Mouse (Mus musculus) kidney, postnatal 25 days (tissue): ENCODE results near the gene Fyb.
"Not testable (repeated sequence)": the region's sequence is repeated elsewhere in the genome, so short reads cannot be mapped to it uniquely, and the experiment has no call there.

Source experiments
- DNase-seq, 2 experiments: peaks; one replicate each; pipeline ENCODE4 v3.0.0; 2021; ENCODE audit warnings: mixed read lengths in 2 of 2

Gene Fyb

GRCm38 (mm10) chr15:6562629-6563028 is 40.0 kb downstream of the Fyb start:
- no peak for DNase-seq

- DNase-seq = peak; percentile 92 to 93
These were observed 42.3 kb downstream of the Fyb start for GRCm38 (mm10) chr15:6564977-6565421.

GRCm38 (mm10) chr15:6565873-6566272 is 43.2 kb downstream of the Fyb start:
- DNase-seq = no peak

- DNase-seq = no peak
These were observed 45.3 kb downstream of the Fyb start for GRCm38 (mm10) chr15:6567993-6568392.

DNA sequence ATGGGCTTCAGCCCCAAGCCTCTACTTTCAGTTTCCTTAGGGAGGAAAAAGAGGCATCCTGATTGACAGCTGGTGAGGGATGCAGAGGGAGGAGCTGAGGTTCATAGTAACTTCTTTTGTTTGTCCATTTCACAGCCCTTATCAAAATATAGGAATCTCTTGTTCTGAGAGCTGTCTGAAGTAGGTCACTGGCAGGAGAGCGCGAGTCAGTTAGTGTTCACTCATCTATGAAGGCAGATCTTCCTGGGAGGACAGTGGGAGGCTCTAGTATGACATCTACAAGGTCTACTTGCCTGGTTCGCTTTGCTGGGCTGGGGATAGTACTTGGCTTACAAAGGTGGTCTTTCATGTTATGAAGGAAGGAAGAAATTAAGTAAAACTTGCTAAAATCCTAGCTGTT is 46.0 kb downstream of the Fyb start:
- DNase-seq = peak in 1 of 2 experiments; percentile 16

- DNase-seq = no peak
These were observed 46.4 kb downstream of the Fyb start for GRCm38 (mm10) chr15:6569074-6569473.

- no peak for DNase-seq
These were observed 47.7 kb downstream of the Fyb start for GRCm38 (mm10) chr15:6570164-6570861.

GRCm38 (mm10) chr15:6570876-6571275 is 48.2 kb downstream of the Fyb start:
- DNase-seq = peak; percentile 53 to 74

DNA sequence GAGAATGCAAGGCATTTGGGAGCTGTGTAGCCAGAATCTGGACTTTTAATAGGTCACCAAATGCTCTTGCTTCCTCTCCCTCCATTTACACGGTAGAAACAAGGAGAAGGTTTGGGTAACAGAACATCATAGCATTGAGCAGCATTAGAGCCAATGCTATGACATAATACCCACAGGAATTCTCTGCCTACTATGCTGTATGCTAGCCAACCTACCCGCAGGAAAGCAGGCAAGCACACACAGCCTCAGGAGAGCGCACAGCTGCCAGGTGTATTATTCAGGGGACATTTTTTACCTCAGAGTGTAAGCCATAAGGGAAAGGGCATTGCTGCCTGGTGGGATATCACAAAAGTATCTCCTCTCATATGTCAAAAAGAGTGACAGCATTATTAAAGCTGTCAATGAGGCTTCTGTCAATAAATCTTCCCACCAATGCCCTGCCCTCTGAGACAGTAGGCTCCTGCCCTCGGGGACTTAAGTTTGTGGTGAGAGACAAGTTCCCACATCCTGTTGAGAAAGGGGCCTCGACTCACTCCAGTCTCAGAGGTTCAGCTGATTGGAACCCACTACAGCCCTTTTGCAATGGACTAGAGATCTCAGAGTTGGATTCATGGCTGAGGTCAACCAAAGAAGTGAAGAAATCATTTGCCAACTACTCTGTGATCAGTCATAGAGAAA is 51.8 kb downstream of the Fyb start:
- no peak for DNase-seq

DNA sequence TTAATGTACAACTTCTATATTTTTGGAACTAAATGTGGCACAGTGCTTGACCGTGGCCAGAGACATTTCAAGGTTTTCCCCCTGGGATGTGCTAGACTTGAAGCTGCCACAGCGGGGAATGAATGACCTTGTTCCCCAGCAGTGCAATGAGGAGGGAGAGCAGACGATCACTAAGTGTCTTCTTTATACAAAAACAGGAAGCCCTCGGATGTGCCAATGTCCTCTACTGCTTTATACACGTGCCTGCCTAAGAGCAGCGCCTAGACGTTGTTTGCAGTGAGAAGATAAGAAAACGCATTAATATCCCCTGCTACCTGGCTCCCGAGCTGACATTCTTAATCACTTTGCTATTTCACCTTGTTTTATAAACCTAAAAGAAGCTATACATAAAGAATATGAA is 55.3 kb downstream of the Fyb start:
- DNase-seq = no peak

GRCm38 (mm10) chr15:6578654-6579053 is 56.0 kb downstream of the Fyb start:
- no peak for DNase-seq

DNA sequence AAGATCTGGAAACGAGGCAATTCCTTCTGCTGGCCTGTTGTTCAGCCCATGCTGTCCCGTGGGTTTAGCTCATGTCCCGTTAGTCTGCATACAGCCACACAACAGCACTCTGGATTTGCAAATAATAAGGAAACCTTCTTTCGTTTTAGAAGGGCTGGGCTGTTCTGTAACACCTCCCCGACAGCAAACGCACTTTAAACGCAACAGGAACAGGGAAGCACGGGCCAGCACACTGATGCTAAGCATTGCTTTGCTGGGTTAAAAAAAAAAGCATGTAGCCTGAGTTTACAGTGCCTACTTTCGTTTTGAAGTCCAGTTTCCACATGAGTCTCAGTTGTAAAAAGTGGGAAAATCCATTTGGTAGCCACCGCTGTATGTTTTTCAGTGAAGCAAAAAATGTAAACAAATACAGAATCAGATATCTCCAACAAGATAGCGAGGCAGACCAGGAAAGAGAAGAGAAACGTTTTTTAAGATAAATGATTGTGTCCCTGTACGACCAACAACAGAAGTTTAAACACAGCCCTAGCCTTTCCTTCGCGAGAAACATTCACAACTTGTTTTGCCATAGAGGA is 56.6 kb downstream of the Fyb start:
- no peak for DNase-seq

DNA sequence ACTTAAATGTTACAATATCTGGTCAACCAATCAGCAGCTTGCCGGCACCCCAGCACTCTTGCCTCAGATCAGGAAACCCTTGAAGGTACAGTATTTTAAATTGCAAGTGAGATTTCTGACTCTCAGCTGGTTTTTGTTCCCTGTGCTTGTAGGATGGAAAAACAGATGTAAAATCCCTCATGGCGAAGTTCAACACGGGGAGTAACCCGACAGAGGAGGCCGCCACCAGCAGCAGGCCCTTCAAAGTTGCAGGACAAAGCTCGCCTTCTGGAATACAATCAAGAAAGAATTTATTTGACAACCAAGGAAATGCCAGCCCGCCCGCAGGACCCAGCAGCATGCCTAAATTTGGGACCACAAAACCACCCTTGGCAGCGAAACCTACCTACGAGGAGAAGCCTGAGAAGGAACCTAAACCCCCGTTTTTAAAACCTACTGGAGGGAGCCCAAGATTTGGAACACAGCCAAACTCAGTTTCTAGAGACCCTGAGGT is 57.2 kb downstream of the Fyb start:
- no peak for DNase-seq

DNA sequence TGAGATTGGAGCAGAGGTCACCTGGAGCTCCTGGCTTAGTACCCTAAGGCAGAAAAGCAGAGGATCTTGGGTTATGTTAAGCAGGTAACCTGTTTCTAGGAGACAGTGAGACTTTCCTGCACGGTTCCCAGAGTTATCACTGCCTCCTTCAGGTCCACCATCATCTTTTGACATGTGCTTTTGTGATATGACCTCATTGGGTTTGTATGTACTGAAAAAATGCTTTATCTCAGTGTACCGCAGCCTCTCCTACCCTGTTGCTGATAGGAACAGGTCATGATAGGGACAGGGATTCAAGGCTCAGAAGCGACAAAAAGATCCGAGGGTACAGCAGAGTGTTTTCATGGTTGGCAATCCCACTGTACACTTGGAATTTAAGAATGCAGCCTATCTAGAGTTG is 62.0 kb downstream of the Fyb start:
- DNase-seq = no peak

DNA sequence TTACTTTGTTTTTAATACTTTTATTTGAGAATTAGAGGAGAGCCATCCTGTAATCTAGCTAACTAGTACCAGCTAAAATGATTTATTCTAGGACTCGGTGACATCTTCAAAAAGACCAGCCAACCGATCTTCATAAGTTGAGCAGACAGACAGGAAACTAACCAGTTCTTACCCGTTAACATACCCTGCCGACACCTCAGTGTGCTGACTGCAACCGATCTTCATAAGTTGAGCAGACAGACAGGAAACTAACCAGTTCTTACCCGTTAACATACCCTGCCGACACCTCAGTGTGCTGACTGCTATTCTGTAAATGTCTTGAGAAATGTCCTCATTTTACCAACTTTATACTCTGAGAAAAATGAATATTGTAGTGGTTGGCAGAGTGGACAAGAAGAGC is 63.7 kb downstream of the Fyb start:
- DNase-seq = not testable (repeated sequence)

DNA sequence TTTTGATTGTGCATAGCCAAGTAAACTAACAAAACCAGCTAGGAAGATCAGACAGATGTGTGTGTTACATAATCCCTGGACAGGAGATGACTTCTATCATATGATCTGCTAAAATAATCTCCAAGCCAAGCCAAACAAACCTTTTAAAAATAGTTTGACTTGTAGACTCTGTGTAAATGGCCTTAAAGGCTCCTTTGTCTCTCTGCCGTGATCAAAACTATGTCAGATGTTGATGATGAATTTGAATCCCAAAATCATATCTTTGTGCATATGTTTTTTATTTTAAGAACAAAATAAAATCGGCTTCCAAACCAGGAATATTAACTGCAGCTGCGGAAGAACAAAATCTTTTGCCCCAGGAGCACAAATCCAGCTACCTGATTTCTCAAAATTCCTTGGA is 64.9 kb downstream of the Fyb start:
- no peak for DNase-seq

GRCm38 (mm10) chr15:6588192-6588591 is 65.5 kb downstream of the Fyb start:
- DNase-seq = no peak

GRCm38 (mm10) chr15:6590846-6591451 is 68.3 kb downstream of the Fyb start:
- DNase-seq = no peak

DNA sequence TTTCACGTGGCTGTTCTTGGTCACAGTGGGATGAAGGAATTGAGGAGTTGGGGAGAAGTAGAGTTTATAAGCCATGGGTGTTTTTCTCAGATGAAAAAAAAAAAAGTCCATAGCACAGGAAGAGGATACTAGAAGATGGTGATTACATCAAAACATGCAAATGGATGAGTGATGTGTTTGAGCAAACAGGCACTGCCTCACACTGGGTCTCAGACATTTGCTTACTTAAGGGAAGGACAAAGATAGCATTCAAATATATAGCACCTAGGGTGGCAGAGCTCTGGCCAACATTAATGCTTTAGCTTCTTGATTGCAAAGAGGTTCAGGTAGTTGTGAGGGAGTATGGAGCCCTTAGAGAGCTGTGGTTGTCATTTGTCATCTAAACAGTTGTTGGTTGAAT is 68.9 kb downstream of the Fyb start:
- no peak for DNase-seq

- no peak for DNase-seq
These were observed 70.1 kb downstream of the Fyb start for GRCm38 (mm10) chr15:6592561-6593253.

DNA sequence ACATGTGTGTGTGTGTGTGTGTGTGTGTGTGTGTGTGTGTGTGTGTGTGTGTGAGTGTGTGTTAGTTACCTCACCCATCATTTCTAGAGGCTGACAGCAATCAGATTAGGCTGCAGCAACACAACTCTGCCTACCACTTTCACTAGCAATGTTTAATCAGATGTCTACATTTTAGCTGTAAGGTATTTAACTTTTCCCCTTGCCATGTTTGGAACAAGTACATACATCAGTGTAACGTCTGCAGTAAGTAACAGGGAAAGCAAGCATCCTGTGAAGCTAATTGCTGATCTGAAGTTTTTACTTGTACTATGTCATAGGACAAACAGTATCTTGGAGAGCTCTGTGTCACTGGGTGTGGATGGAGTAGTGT is 70.6 kb downstream of the Fyb start:
- DNase-seq = no peak

GRCm38 (mm10) chr15:6598626-6599025 is 76.0 kb downstream of the Fyb start:
- no peak for DNase-seq

GRCm38 (mm10) chr15:6600314-6600713 is 77.7 kb downstream of the Fyb start:
- no peak for DNase-seq
